18 mouse cellular contexts compared by ENCODE assay signal in genomic region chr6:30021656-30022055, GRCm38 (mm10). TPM values are rescaled to one million over a fixed set of nuclear protein-coding genes. Genes with fewer than 3 reads are reported as not detected.
DNase-seq lines count a peak whose midpoint lies in the region; ATAC-seq and TF ChIP-seq lines count a peak whose summit lies in the region.
"Had no signal": no experiment of that assay in that cellular context is flagged by ENCODE, and none has a peak within 500 bp of the region (broad histone marks: within the 10 kb centered on the region; RNA-seq: fewer than 3 reads in every experiment).

No protein-coding gene starts in this region.

- no peaks in the 10 kb centered on the region for H3K36me3 ChIP-seq in liver, adult 2 months (ENCODE audit: control insufficient read depth, insufficient read depth, low read length)
- H3K36me3 ChIP-seq in liver, embryonic 12.5 days = no peaks in the 10 kb centered on the region
- H3K36me3 ChIP-seq: G1E; liver, embryonic 13.5 days; lung, embryonic 15.5 days; stomach, embryonic 15.5 days had no signal

- no peak overlapping the region for H3K4me3 ChIP-seq in liver, adult 2 months (ENCODE audit: insufficient read depth, low read depth, low read length)
- H3K4me3 ChIP-seq in liver, embryonic 12.5 days = no peak overlapping the region
- H3K4me3 ChIP-seq: liver, embryonic 13.5 days; lung, embryonic 15.5 days; stomach, embryonic 15.5 days had no signal

- DNase-seq in liver, adult 2 months (ENCODE audit: extremely low read depth, low read depth, low spot score) = peak; percentile 10
- DNase-seq in ES-CJ7 (ENCODE audit: low read depth, low spot score) = peak; percentile 49
- peak; percentile 84 for DNase-seq in adrenal gland, adult 2 months
- DNase-seq in embryo, embryonic 10.5 days (ENCODE audit: low spot score) = peak; percentile 24
- no peak for DNase-seq in urinary bladder, adult 18-20 months (ENCODE audit: low spot score in 2 of 2)
- DNase-seq in lung, adult 18-20 months = no peak
- DNase-seq: cerebellum, adult 2 months; kidney, adult 18-20 months; layer of hippocampus, adult 9-11 months; liver, embryonic 13.5 days; thymus, adult 2 months had no signal

- no peaks in the 10 kb centered on the region for H3K9me3 ChIP-seq in liver, embryonic 12.5 days (replicated peaks)
- H3K9me3 ChIP-seq: G1E; lung, embryonic 15.5 days; stomach, embryonic 15.5 days had no signal

- 72% methylated on average over 5 of the region's 5 CpGs for WGBS in liver, adult 2 months
- WGBS in liver, embryonic 12.5 days (ENCODE audit: insufficient replicate concordance) = 75% methylated on average over 5 of the region's 5 CpGs

- no peak for TF ChIP-seq POLR2A in liver, adult 2 months (IDR thresholded peaks at IDR 0.05; ENCODE audit: extremely low read depth, insufficient read depth, low read length)

- H3K4me1 ChIP-seq in liver, adult 2 months (ENCODE audit: control insufficient read depth, insufficient read depth, low read length) = no peaks in the 10 kb centered on the region
- H3K4me1 ChIP-seq in liver, embryonic 12.5 days = peaks cover 3% of the 10 kb centered on the region; the same call in 1 of the 2 replicates
- H3K4me1 ChIP-seq: liver, embryonic 13.5 days; lung, embryonic 15.5 days; stomach, embryonic 15.5 days had no signal

- no peak overlapping the region for H3K27ac ChIP-seq in liver, adult 2 months (replicated peaks; ENCODE audit: insufficient read depth, low read depth, low read length)
- H3K27ac ChIP-seq in liver, embryonic 12.5 days = no peak overlapping the region
- H3K27ac ChIP-seq: liver, embryonic 13.5 days; lung, embryonic 15.5 days; macrophage; stomach, embryonic 15.5 days had no signal

- H3K4me2 ChIP-seq in liver, embryonic 12.5 days = no peak overlapping the region
- H3K4me2 ChIP-seq: liver, embryonic 13.5 days; lung, embryonic 15.5 days; midbrain, embryonic 11.5 days; stomach, embryonic 15.5 days had no signal

- no peak for ATAC-seq in liver, embryonic 12.5 days
- ATAC-seq: forebrain, embryonic 16.5 days had no signal

- no peaks in the 10 kb centered on the region for H3K79me2 ChIP-seq in liver, adult 2 months (ENCODE audit: control insufficient read depth, insufficient read depth, low read length)

- H3K27me3 ChIP-seq in liver, adult 2 months (ENCODE audit: control insufficient read depth, insufficient read depth, low read length) = no peaks in the 10 kb centered on the region
- no peaks in the 10 kb centered on the region for H3K27me3 ChIP-seq in liver, embryonic 12.5 days (replicated peaks)
- H3K27me3 ChIP-seq: liver, embryonic 13.5 days; lung, embryonic 15.5 days; stomach, embryonic 15.5 days had no signal

- H3K9ac ChIP-seq in liver, adult 2 months (ENCODE audit: low read depth, low read length) = no peak overlapping the region
- H3K9ac ChIP-seq in liver, embryonic 12.5 days = no peak overlapping the region
- H3K9ac ChIP-seq: liver, embryonic 13.5 days; lung, embryonic 15.5 days; stomach, embryonic 15.5 days had no signal

- no peak for TF ChIP-seq CTCF in liver, adult 2 months (IDR thresholded peaks at IDR 0.05; ENCODE audit: low read depth, low read length)

RNA-seq across cellular contexts. Expression of gene Nrf1, which starts 26.1 kb away (rescaled TPM):
- 11.5 and 15.3 TPM in 2 replicates for total RNA-seq in liver, adult 2 months (2014; rRNA removed)
- 11.3 and 13.5 TPM in 2 replicates for polyA plus RNA-seq in liver, adult 2 months (2012; rRNA removed)
- 55.3 and 58.1 TPM in 2 replicates for polyA plus RNA-seq in liver, embryonic 12.5 days (2016; fragmentation: Nextera tagmentation; extraction: Ambion mirVana)
- total RNA-seq in adrenal gland, adult 2 months (2021) = 10 to 100 TPM; 20.1 to 24.3 TPM
- polyA plus RNA-seq in adrenal gland, adult 2 months (2012; rRNA removed) = 10.0 and 11.0 TPM in 2 replicates

Comparison
In these comparisons a context has a peak if more than half of its experiments do, and no peak if none do; other contexts are left out.
1. DNase-seq: peak in liver, adult 2 months (single experiment), ES-CJ7 (single experiment), adrenal gland, adult 2 months (single experiment) and embryo, embryonic 10.5 days (single experiment); none in urinary bladder, adult 18-20 months (0 of 2) and lung, adult 18-20 months (0 of 2).